ENCODE assay signal across 7 mouse cellular contexts in genomic region chr4:97923876-97924316, GRCm38 (mm10).
DNase-seq lines count a peak whose midpoint lies in the region; ATAC-seq and TF ChIP-seq lines count a peak whose summit lies in the region.

No protein-coding gene starts in this region.

- TF ChIP-seq CTCF in cerebellum, adult 2 months (IDR thresholded peaks at IDR 0.05; ENCODE audit: borderline replicate concordance, insufficient read depth, low read depth, low read length) = no peak

- H3K9ac ChIP-seq in kidney, embryonic 14.5 days (ENCODE audit: low read depth, low read length) = no peak overlapping the region

- peak overlapping the region; percentile 6; the same call in 1 of the 2 replicates for H3K27ac ChIP-seq in cerebellum, adult 2 months (ENCODE audit: insufficient read depth, low read length)
- H3K27ac ChIP-seq in kidney, embryonic 14.5 days (ENCODE audit: low read depth, low read length) = peak overlapping the region; percentile 26; the same call in 1 of the 2 replicates

- H3K27me3 ChIP-seq in cerebellum, adult 2 months (ENCODE audit: control insufficient read depth, insufficient read depth, low read length) = no peaks in the 10 kb centered on the region
- no peaks in the 10 kb centered on the region for H3K27me3 ChIP-seq in kidney, embryonic 14.5 days (ENCODE audit: control insufficient read depth, insufficient read depth, low read length)

- ATAC-seq in kidney, embryonic 14.5 days (ENCODE audit: low FRiP score, low TSS enrichment) = no peak

- WGBS in cerebellum, adult 2 months = 11% methylated on average over 8 of the region's 8 CpGs
- WGBS in kidney, embryonic 14.5 days = 62% methylated on average over 8 of the region's 8 CpGs

- no peaks in the 10 kb centered on the region for H3K36me3 ChIP-seq in kidney, embryonic 14.5 days (ENCODE audit: control insufficient read depth, insufficient read depth, low read length)

- no peaks in the 10 kb centered on the region for H3K9me3 ChIP-seq in kidney, embryonic 14.5 days (ENCODE audit: control insufficient read depth, low read length)

- intact Hi-C loops in gastrocnemius, postnatal 36 days (cut with DNase I) = loop anchor here (10.0 kb wide), 1 partner anchor 149 kb away; the partner anchor contains the start of genes E130114P18Rik and Nfia

- DNase-seq in ovary, adult 18-20 months (ENCODE audit: low spot score) = peak; percentile 42
- no peak for DNase-seq in ovary, postnatal 10 days (ENCODE audit: low spot score)
- DNase-seq in cerebellum, adult 2 months = peak; percentile 74 to 76
- peak; percentile 63 to 69 for DNase-seq in gastrocnemius, postnatal 36 days
- peak; percentile 47 for DNase-seq in ovary, postnatal 14 days (ENCODE audit: low spot score)
- no peak for DNase-seq in thymus, postnatal 36 days

- no peak overlapping the region for H3K4me2 ChIP-seq in kidney, embryonic 14.5 days (replicated peaks; ENCODE audit: low read depth, low read length)

- no peak for TF ChIP-seq POLR2A in cerebellum, adult 2 months (IDR thresholded peaks at IDR 0.05; ENCODE audit: borderline replicate concordance, insufficient read depth, low read length)

- H3K4me3 ChIP-seq in cerebellum, adult 2 months (replicated peaks; ENCODE audit: insufficient read depth, low read depth, low read length) = no peak overlapping the region
- no peak overlapping the region for H3K4me3 ChIP-seq in kidney, embryonic 14.5 days (ENCODE audit: low read length)

- H3K4me1 ChIP-seq in cerebellum, adult 2 months (ENCODE audit: control insufficient read depth, insufficient read depth, low read length) = peaks cover 28% of the 10 kb centered on the region; the same call in 1 of the 2 replicates
- H3K4me1 ChIP-seq in kidney, embryonic 14.5 days (ENCODE audit: control insufficient read depth, insufficient read depth, low read length) = peaks cover 3% of the 10 kb centered on the region; the same call in 1 of the 2 replicates

Comparison
In these comparisons a context has a peak if more than half of its experiments do, and no peak if none do; other contexts are left out.
1. DNase-seq: peak in ovary, adult 18-20 months (single experiment), cerebellum, adult 2 months (2 of 2), gastrocnemius, postnatal 36 days (2 of 2) and ovary, postnatal 14 days (single experiment); none in ovary, postnatal 10 days (single experiment) and thymus, postnatal 36 days (0 of 2).